Mouse (Mus musculus) heart, adult 2 months (tissue): ENCODE measurements around the gene Rnft2. TPM values are rescaled to one million over a fixed set of nuclear protein-coding genes. Genes with fewer than 3 reads are reported as not detected.

ENCODE experiments used
- DNase-seq, 2 experiments: peaks; one replicate each; pipeline ENCODE4 v3.0.0; 2021
- H3K27ac ChIP-seq: fragments of 200-600 bp; 2 replicates; pipeline ENCODE4 v1.8.1; 2022
- H3K27me3 ChIP-seq: fragments of 200-500 bp; 2 replicates; pipeline ENCODE4 v1.6.1; 2012; ENCODE audit warnings: mild to moderate bottlenecking, low read length, inconsistent platforms, mixed read lengths; ENCODE audit not compliant: control insufficient read depth, insufficient read depth
- H3K36me3 ChIP-seq: fragments of 200-500 bp; 2 replicates; pipeline ENCODE4 v1.6.1; 2012; ENCODE audit warnings: low read length, inconsistent platforms; ENCODE audit not compliant: control insufficient read depth, insufficient read depth
- H3K4me1 ChIP-seq: fragments of 200-500 bp; 2 replicates; pipeline ENCODE4 v1.6.1; 2011; ENCODE audit warnings: low read length; ENCODE audit not compliant: control insufficient read depth, insufficient read depth
- H3K4me3 ChIP-seq: fragments of 200-600 bp; 2 replicates; pipeline ENCODE4 v1.8.1; 2022
- H3K79me2 ChIP-seq: fragments of 200-500 bp; replicated peaks from 2 replicates; pipeline ENCODE4 v1.6.1; 2012; ENCODE audit warnings: mild to moderate bottlenecking, inconsistent platforms, low read length, moderate library complexity, mixed read lengths; ENCODE audit not compliant: control insufficient read depth, insufficient read depth
- H3K9ac ChIP-seq: fragments of 200-500 bp; 2 replicates; pipeline ENCODE4 v1.6.1; 2012; ENCODE audit warnings: low read depth, mild to moderate bottlenecking, control low read depth, inconsistent platforms, low read length, mixed read lengths
- CTCF ChIP-seq: fragments of 200-600 bp; IDR thresholded peaks from 2 replicates; pipeline ENCODE4 v1.8.1; 2022; ENCODE audit warnings: antibody characterized with exemption, mild to moderate bottlenecking, moderate library complexity
- EP300 ChIP-seq: fragments of 200-500 bp; IDR thresholded peaks from 2 replicates; pipeline ENCODE4 v1.6.1; 2011; ENCODE audit warnings: low read depth, low read length, control low read depth; ENCODE audit not compliant: insufficient read depth
- POLR2A ChIP-seq: fragments of 200-500 bp; IDR thresholded peaks from 2 replicates; pipeline ENCODE4 v1.6.1; 2011; ENCODE audit warnings: mild to moderate bottlenecking, low read depth, low read length, control low read depth; ENCODE audit not compliant: insufficient read depth
- WGBS: fragments of 180-500 bp; shearing (Covaris S2); methylation state at CpG from one replicate; pipeline ENCODE4 v1.1.7; 2018; 5-methylcytosine and 5-hydroxymethylcytosine counted together
- intact Hi-C: fragments of 180-260 bp; cut with DNase I; formaldehyde crosslinking; loops from one replicate; pipeline ENCODE4 v1.15.1; 2025
- polyA plus RNA-seq: library from polyadenylated mRNA; depleted of rRNA; stranded (reverse); fragments of >200 nt; gene quantifications from 2 replicates; pipeline ENCODE4 v1.2.3, GENCODE M21; 2012; rRNA removed
- total RNA-seq, 2 experiments: library from RNA; stranded (reverse); gene quantifications; 2 replicates each; pipeline ENCODE4 v1.2.3; 2021

The Rnft2 gene
- total and polyA plus RNA-seq, 3 experiments, result 0.99 to 2.2 (median 1.5) TPM

GRCm38 (mm10) chr5:118145458-118145857, 99.5 kb downstream of the Rnft2 start:
- peaks cover 54% of the 10 kb centered on the region for H3K4me1 ChIP-seq
- H3K9ac ChIP-seq, result no peak overlapping the region; the same call in 1 of the 2 replicates
- H3K36me3 ChIP-seq, result peaks cover 7% of the 10 kb centered on the region; the same call in 1 of the 2 replicates
- WGBS, result 74% methylated on average over 3 of the region's 3 CpGs
- H3K79me2 ChIP-seq, result peaks cover 3% of the 10 kb centered on the region; the same call in 1 of the 2 replicates
- TF ChIP-seq EP300 (no peak), CTCF (no peak), POLR2A (no peak)
- peak overlapping the region; percentile 80 for H3K27ac ChIP-seq
- intact Hi-C loops, result loop anchor here (5.0 kb wide), 1 partner anchor 58 kb away; no protein-coding TSS in a partner anchor
- no peak for DNase-seq
- no peak overlapping the region for H3K4me3 ChIP-seq
- H3K27me3 ChIP-seq, result no peaks in the 10 kb centered on the region

GRCm38 (mm10) chr5:118144770-118145169, 100.1 kb downstream of the Rnft2 start:
- 0 out of 2 replicates have a peak overlapping the region, but pooled peaks have one; percentile 27 for H3K9ac ChIP-seq
- 35% methylated on average over 6 of the region's 6 CpGs for WGBS
- H3K4me1 ChIP-seq, result peaks cover 52% of the 10 kb centered on the region

GRCm38 (mm10) chr5:118144327-118144726, 100.6 kb downstream of the Rnft2 start:
- H3K27me3 ChIP-seq, result no peaks in the 10 kb centered on the region
- no peak for DNase-seq
- H3K36me3 ChIP-seq, result peaks cover 7% of the 10 kb centered on the region; the same call in 1 of the 2 replicates
- 0 out of 2 replicates have a peak overlapping the region, but pooled peaks have one; percentile 27 for H3K9ac ChIP-seq
- 86% methylated on average over 4 of the region's 4 CpGs for WGBS
- TF ChIP-seq POLR2A (no peak), EP300 (no peak), CTCF (no peak)
- peak overlapping the region; percentile 80 for H3K27ac ChIP-seq
- intact Hi-C loops, result no loop called here
- H3K4me3 ChIP-seq, result no peak overlapping the region
- H3K79me2 ChIP-seq, result peaks cover 3% of the 10 kb centered on the region
- peaks cover 51% of the 10 kb centered on the region for H3K4me1 ChIP-seq

More at GRCm38 (mm10) chr5:118144770-118145169, 100.1 kb downstream of the Rnft2 start:
- Histone ChIP-seq H3K27ac (peak overlapping the region; percentile 80), H3K27me3 (no peaks in the 10 kb centered on the region), H3K4me3 (no peak overlapping the region), H3K36me3 (peaks cover 7% of the 10 kb centered on the region; the same call in 1 of the 2 replicates), H3K79me2 (peaks cover 3% of the 10 kb centered on the region; the same call in 1 of the 2 replicates)
- TF ChIP-seq CTCF (no peak), EP300 (no peak), POLR2A (no peak)
- no peak for DNase-seq
- intact Hi-C loops, result loop anchor here (5.0 kb wide), 1 partner anchor 57 kb away; no protein-coding TSS in a partner anchor

GRCm38 (mm10) chr5:118143211-118144026, 101.5 kb downstream of the Rnft2 start:
- H3K27me3 ChIP-seq, result no peaks in the 10 kb centered on the region
- DNase-seq, result peak; percentile 64 to 79
- TF ChIP-seq CTCF (no peak), EP300 (peak; percentile 80; the same call in 1 of the 2 replicates), POLR2A (peak; percentile 19; the same call in 1 of the 2 replicates)
- peaks cover 7% of the 10 kb centered on the region; the same call in 1 of the 2 replicates for H3K36me3 ChIP-seq
- intact Hi-C loops, result no loop called here
- H3K27ac ChIP-seq, result peak overlapping the region; percentile 80
- peaks cover 1% of the 10 kb centered on the region; the same call in 1 of the 2 replicates for H3K79me2 ChIP-seq
- H3K9ac ChIP-seq, result peak overlapping the region; percentile 45
- 44% methylated on average over 12 of the region's 12 CpGs for WGBS
- H3K4me1 ChIP-seq, result peaks cover 47% of the 10 kb centered on the region
- H3K4me3 ChIP-seq, result no peak overlapping the region

- intact Hi-C loops, result no loop called here
- DNase-seq, result no peak
- H3K79me2 ChIP-seq, result peaks cover 3% of the 10 kb centered on the region; the same call in 1 of the 2 replicates
- TF ChIP-seq POLR2A (no peak), EP300 (no peak), CTCF (no peak)
- no peak overlapping the region for H3K4me3 ChIP-seq
- H3K27ac ChIP-seq, result peak overlapping the region; percentile 80
- no peak overlapping the region for H3K9ac ChIP-seq
- H3K27me3 ChIP-seq, result no peaks in the 10 kb centered on the region
- peaks cover 46% of the 10 kb centered on the region for H3K4me1 ChIP-seq
- H3K36me3 ChIP-seq, result peaks cover 7% of the 10 kb centered on the region; the same call in 1 of the 2 replicates
- 87% methylated on average over 8 of the region's 8 CpGs for WGBS
Observed at GRCm38 (mm10) chr5:118142471-118142870, 102.4 kb downstream of the Rnft2 start.

Other genes starting within 250 kb of the Rnft2 start
- 100 to 1,000 TPM; 200 to 231 TPM for gene Tesc, start 217.4 kb downstream of the Rnft2 start, total RNA-seq
- gene Tesc, start 217.4 kb downstream of the Rnft2 start, polyA plus RNA-seq, result 125 and 164 TPM in 2 replicates
- 10 to 100 TPM; 36.8 to 39.2 TPM for gene Fbxw8, start 89.7 kb downstream of the Rnft2 start, total RNA-seq
- 35.1 and 46.8 TPM in 2 replicates for gene Fbxw8, start 89.7 kb downstream of the Rnft2 start, polyA plus RNA-seq
- gene Hrk, start 80.5 kb downstream of the Rnft2 start, total RNA-seq, result under 1 TPM; 0.50 TPM
- gene Hrk, start 80.5 kb downstream of the Rnft2 start, polyA plus RNA-seq, result 0.20 and 0.53 TPM in 2 replicates
- 1 to 10 TPM; 8.3 to 9.5 TPM for gene 2410131K14Rik, start 111 bp upstream of the Rnft2 start, total RNA-seq
- gene 2410131K14Rik, start 111 bp upstream of the Rnft2 start, polyA plus RNA-seq, result 10.7 and 17.4 TPM in 2 replicates